In genomic region chr5:122176398-122176797, GRCm38 (mm10) we compare ENCODE assay signal across 8 mouse cellular contexts. TPM values are rescaled to one million over a fixed set of nuclear protein-coding genes. Genes with fewer than 3 reads are reported as not detected.
A peak's percentile ranks its signal among the peaks of the same experiment; 100 is the strongest.
DNase-seq lines count a peak whose midpoint lies in the region; ATAC-seq and TF ChIP-seq lines count a peak whose summit lies in the region.
"Had no signal": no experiment of that assay in that cellular context is flagged by ENCODE, and none has a peak within 500 bp of the region (broad histone marks: within the 10 kb centered on the region; RNA-seq: fewer than 3 reads in every experiment).

No protein-coding gene starts in this region.

- no peak overlapping the region for H3K27ac ChIP-seq in bone marrow, adult 2 months (ENCODE audit: control insufficient read depth, insufficient read depth, low read depth, low read length, poor library complexity)
- H3K27ac ChIP-seq in kidney, embryonic 16.5 days (ENCODE audit: low read length), result no peak overlapping the region
- H3K27ac ChIP-seq in stomach, embryonic 14.5 days (ENCODE audit: low read length), result no peak overlapping the region

- TF ChIP-seq POLR2A in bone marrow, adult 2 months (IDR thresholded peaks at IDR 0.05; ENCODE audit: borderline replicate concordance, control insufficient read depth, low read depth, low read length), result no peak

- WGBS in bone marrow, adult 2 months, result 36% methylated on average over 1 of the region's 1 CpGs
- WGBS in kidney, embryonic 16.5 days, result 19% methylated on average over 1 of the region's 1 CpGs
- 29% methylated on average over 1 of the region's 1 CpGs for WGBS in stomach, embryonic 14.5 days

- TF ChIP-seq CTCF in bone marrow, adult 2 months (IDR thresholded peaks at IDR 0.05; ENCODE audit: control insufficient read depth, insufficient read depth, low read length), result peak; percentile 76

- no peaks in the 10 kb centered on the region for H3K27me3 ChIP-seq in kidney, embryonic 16.5 days (ENCODE audit: insufficient read depth, low read length)
- H3K27me3 ChIP-seq in stomach, embryonic 14.5 days (ENCODE audit: control insufficient read depth, insufficient read depth, low read length), result no peaks in the 10 kb centered on the region

- peaks cover 42% of the 10 kb centered on the region for H3K36me3 ChIP-seq in kidney, embryonic 16.5 days (ENCODE audit: insufficient read depth, low read length)
- peaks cover 39% of the 10 kb centered on the region for H3K36me3 ChIP-seq in stomach, embryonic 14.5 days (ENCODE audit: control insufficient read depth, insufficient read depth, low read length)

- DNase-seq in 3134 (ENCODE audit: extremely low read depth, insufficient read length, low spot score) (peak; percentile 25), 3T3-L1 (ENCODE audit: low read depth, low spot score) (peak; percentile 79)
- DNase-seq in lung, postnatal 36 days, result peak; percentile 74

- no peaks in the 10 kb centered on the region; the same call in 1 of the 2 replicates for H3K4me1 ChIP-seq in bone marrow, adult 2 months (ENCODE audit: control insufficient read depth, insufficient read depth, low read length)
- H3K4me1 ChIP-seq in kidney, embryonic 16.5 days (ENCODE audit: insufficient read depth, low read length), result peaks cover 5% of the 10 kb centered on the region; the same call in 1 of the 2 replicates
- no peaks in the 10 kb centered on the region for H3K4me1 ChIP-seq in stomach, embryonic 14.5 days (ENCODE audit: control insufficient read depth, insufficient read depth, low read length)

- no peak overlapping the region for H3K4me3 ChIP-seq in bone marrow, adult 2 months (replicated peaks; ENCODE audit: control insufficient read depth, low read depth, low read length)
- no peak overlapping the region for H3K4me3 ChIP-seq in kidney, embryonic 16.5 days (ENCODE audit: low read length)
- H3K4me3 ChIP-seq in stomach, embryonic 14.5 days (ENCODE audit: low read depth, low read length), result no peak overlapping the region

- H3K9ac ChIP-seq in kidney, embryonic 16.5 days (replicated peaks; ENCODE audit: low read length), result no peak overlapping the region
- no peak overlapping the region for H3K9ac ChIP-seq in stomach, embryonic 14.5 days (replicated peaks; ENCODE audit: low read depth, low read length)

- H3K4me2 ChIP-seq in kidney, embryonic 16.5 days (replicated peaks; ENCODE audit: low read depth, low read length), result no peak overlapping the region
- H3K4me2 ChIP-seq in stomach, embryonic 14.5 days (replicated peaks; ENCODE audit: low read depth, low read length), result no peak overlapping the region

- peak; percentile 73; the same call in 1 of the 2 replicates for ATAC-seq in erythroblast, adult 5-6 weeks (replicated peaks; ENCODE audit: low FRiP score, poor library complexity, severe bottlenecking)
- ATAC-seq in kidney, embryonic 16.5 days (ENCODE audit: low FRiP score, low TSS enrichment), result peak; percentile 73
- ATAC-seq in stomach, embryonic 14.5 days (ENCODE audit: insufficient number of reproducible peaks, insufficient read depth, low FRiP score, low read depth), result peak; percentile 54; the same call in 1 of the 2 replicates

- H3K9me3 ChIP-seq in kidney, embryonic 16.5 days (ENCODE audit: low read length), result no peaks in the 10 kb centered on the region
- H3K9me3 ChIP-seq in stomach, embryonic 14.5 days (ENCODE audit: control insufficient read depth, low read depth, low read length), result no peaks in the 10 kb centered on the region

RNA-seq across cellular contexts. Expression of gene Ppp1cc, which starts 18.3 kb away (rescaled TPM):
- 221 and 312 TPM in 2 replicates for polyA plus RNA-seq in bone marrow, adult 2 months (2011; ENCODE audit: insufficient read depth, insufficient read length, low replicate concordance, missing spikeins)
- 141 and 170 TPM in 2 replicates for total RNA-seq in erythroblast, adult 5-6 weeks (2015; ENCODE audit: low replicate concordance)
- 94.2 and 102 TPM in 2 replicates for total RNA-seq in erythroblast, adult 5-6 weeks (2017; ENCODE audit: low replicate concordance)
- 269 and 277 TPM in 2 replicates for polyA plus RNA-seq in kidney, embryonic 16.5 days (2015; fragmentation: Nextera tagmentation; extraction: Ambion mirVana)
- polyA plus RNA-seq in stomach, embryonic 14.5 days (2014; fragmentation: Nextera tagmentation; extraction: Ambion mirVana), result 221 and 234 TPM in 2 replicates

RNA-seq across cellular contexts. Expression of gene Hvcn1, which starts 30.2 kb away (rescaled TPM):
- polyA plus RNA-seq in bone marrow, adult 2 months (2011; ENCODE audit: insufficient read depth, insufficient read length, low replicate concordance, missing spikeins), result 18.2 and 30.0 TPM in 2 replicates
- total RNA-seq in erythroblast, adult 5-6 weeks (2015; ENCODE audit: low replicate concordance), result 25.4 and 25.9 TPM in 2 replicates
- 18.5 and 37.0 TPM in 2 replicates for total RNA-seq in erythroblast, adult 5-6 weeks (2017; ENCODE audit: low replicate concordance)
- 14.5 and 14.6 TPM in 2 replicates for polyA plus RNA-seq in kidney, embryonic 16.5 days (2015; fragmentation: Nextera tagmentation; extraction: Ambion mirVana)
- polyA plus RNA-seq in stomach, embryonic 14.5 days (2014; fragmentation: Nextera tagmentation; extraction: Ambion mirVana), result 6.2 and 6.3 TPM in 2 replicates

RNA-seq across cellular contexts. Expression of gene Ccdc63, which starts 35.8 kb away (rescaled TPM):
- polyA plus RNA-seq in bone marrow, adult 2 months (2011; ENCODE audit: insufficient read depth, insufficient read length, low replicate concordance, missing spikeins), result 4.5 and 8.2 TPM in 2 replicates
- not detected in 2 replicates for total RNA-seq in erythroblast, adult 5-6 weeks (2015; ENCODE audit: low replicate concordance)
- 4.0 TPM in 1 of 2 replicates, not detected in the other for total RNA-seq in erythroblast, adult 5-6 weeks (2017; ENCODE audit: low replicate concordance)
- 0.15 TPM in 1 of 2 replicates, not detected in the other for polyA plus RNA-seq in kidney, embryonic 16.5 days (2015; fragmentation: Nextera tagmentation; extraction: Ambion mirVana)
- not detected in 2 replicates for polyA plus RNA-seq in stomach, embryonic 14.5 days (2014; fragmentation: Nextera tagmentation; extraction: Ambion mirVana)
- polyA plus RNA-seq: large intestine, adult 2 months had no signal

Comparison
In these comparisons a context has a peak if more than half of its experiments do, and no peak if none do; other contexts are left out.
1. DNase-seq: peak in every context shown above with its lines; median percentile 79 in 3T3-L1; 74 in lung, postnatal 36 days; 25 in 3134.